Mouse (Mus musculus) CH12.LX (cell line): ENCODE measurements at regions not wholly inside any gene's neighbourhood (a gene's known extent, or its start where the extent isn't known, plus 50 kb on each side); places are given as distances from the start of the nearest gene placed in this dataset.

Source experiments
- DNase-seq: peaks from one replicate; pipeline ENCODE4 v3.0.0-alpha.2; 2013; ENCODE audit errors: extremely low read depth
- H3K27ac ChIP-seq: 2 replicates; pipeline ENCODE4 v1.5.1; 2012; ENCODE audit warnings: low read depth, mild to moderate bottlenecking, control low read depth, moderate library complexity; ENCODE audit not compliant: insufficient read depth
- H3K27me3 ChIP-seq: replicated peaks from 2 replicates; pipeline ENCODE3; 2012; ENCODE audit warnings: inconsistent platforms
- H3K36me3 ChIP-seq, 2 experiments: replicated peaks in 1 of 2; 2 replicates each; pipeline versions ENCODE3 to v1.6.1; 2012; ENCODE audit warnings: inconsistent platforms in 1 of 2, low read length in 1 of 2, mild to moderate bottlenecking in 1 of 2, mixed read lengths in 1 of 2, moderate library complexity in 1 of 2; ENCODE audit not compliant: control insufficient read depth in 1 of 2, insufficient read depth in 1 of 2
- H3K4me1 ChIP-seq, 2 experiments: 2 replicates each; pipeline ENCODE4 v1.6.1; 2012; ENCODE audit warnings: inconsistent platforms in 1 of 2, moderate library complexity in 1 of 2; ENCODE audit not compliant: insufficient read depth in 2 of 2, control insufficient read depth in 1 of 2
- H3K4me2 ChIP-seq: 2 replicates; pipeline ENCODE4 v1.6.1; 2012; ENCODE audit warnings: low read depth, mild to moderate bottlenecking, control low read depth; ENCODE audit not compliant: poor library complexity, insufficient read depth, severe bottlenecking
- H3K4me3 ChIP-seq, 3 experiments: fragments of 150-350 bp in 1 of 3; sonication (generic) in 1 of 3; replicated peaks in 1 of 3; 2 replicates each; pipeline versions ENCODE3 to v1.5.1; 2011 to 2012; ENCODE audit warnings: low read depth in 2 of 3, low read length in 2 of 3, mild to moderate bottlenecking in 2 of 3, moderate library complexity in 2 of 3, control low read depth in 1 of 3, improper control_type of control experiment in 1 of 3, inconsistent platforms in 1 of 3, mixed read lengths in 1 of 3; ENCODE audit not compliant: poor library complexity in 1 of 3
- H3K79me2 ChIP-seq: replicated peaks from 2 replicates; pipeline ENCODE4 v1.6.1; 2012; ENCODE audit warnings: mild to moderate bottlenecking, moderate library complexity; ENCODE audit not compliant: control insufficient read depth, poor library complexity, insufficient read depth, severe bottlenecking; ENCODE audit errors: extremely low read depth
- H3K9ac ChIP-seq: 2 replicates; pipeline ENCODE4 v1.6.1; 2012; ENCODE audit warnings: low read depth, mild to moderate bottlenecking, control low read depth, moderate library complexity; ENCODE audit not compliant: insufficient read depth
- H3K9me3 ChIP-seq: replicated peaks from 2 replicates; pipeline ENCODE3; 2012; ENCODE audit warnings: low read length, inconsistent platforms, mixed read lengths
- BHLHE40 ChIP-seq: IDR thresholded peaks from 2 replicates; pipeline ENCODE4 v1.6.1; 2011; ENCODE audit warnings: mild to moderate bottlenecking, low read depth, low read length, improper control_type of control experiment
- CHD2 ChIP-seq: IDR thresholded peaks from 2 replicates; pipeline ENCODE4 v1.6.1; 2011; ENCODE audit warnings: low read length, improper control_type of control experiment
- E2F4 ChIP-seq: IDR thresholded peaks from 2 replicates; pipeline ENCODE4 v1.6.1; 2011; ENCODE audit warnings: low read depth, low read length, improper control_type of control experiment; ENCODE audit not compliant: insufficient replicate concordance
- ELF1 ChIP-seq: IDR thresholded peaks from 2 replicates; pipeline ENCODE4 v1.6.1; 2014; ENCODE audit warnings: low read depth, mild to moderate bottlenecking, inconsistent platforms, low read length, improper control_type of control experiment
- EP300 ChIP-seq: IDR thresholded peaks from 2 replicates; pipeline ENCODE4 v1.6.1; 2011; ENCODE audit warnings: low read length, improper control_type of control experiment
- ETS1 ChIP-seq: conservative IDR thresholded peaks from 2 replicates; pipeline ENCODE4 v1.6.1; 2012; ENCODE audit warnings: low read depth, mild to moderate bottlenecking, inconsistent platforms, low read length, improper control_type of control experiment, moderate library complexity
- IRF4 ChIP-seq: IDR thresholded peaks from 2 replicates; pipeline ENCODE4 v1.6.1; 2014; ENCODE audit warnings: low read depth, mild to moderate bottlenecking, inconsistent platforms, low read length, improper control_type of control experiment
- MAFK ChIP-seq: IDR thresholded peaks from 2 replicates; pipeline ENCODE4 v1.6.1; 2011; ENCODE audit warnings: low read length, improper control_type of control experiment; ENCODE audit not compliant: insufficient replicate concordance
- MAX ChIP-seq: IDR thresholded peaks from 2 replicates; pipeline ENCODE4 v1.6.1; 2011; ENCODE audit warnings: low read length, improper control_type of control experiment
- MAZ ChIP-seq: IDR thresholded peaks from 2 replicates; pipeline ENCODE4 v1.6.1; 2012; ENCODE audit warnings: low read depth, mild to moderate bottlenecking, inconsistent platforms, low read length, improper control_type of control experiment, moderate library complexity
- MEF2A ChIP-seq: IDR thresholded peaks from 2 replicates; pipeline ENCODE4 v1.6.1; 2014; ENCODE audit warnings: low read depth, mild to moderate bottlenecking, inconsistent platforms, low read length, improper control_type of control experiment, borderline replicate concordance
- MYC ChIP-seq: IDR thresholded peaks from 2 replicates; pipeline ENCODE4 v1.6.1; 2011; ENCODE audit warnings: low read depth, mild to moderate bottlenecking, improper control_type of control experiment, low read length
- NELFE ChIP-seq: IDR thresholded peaks from 2 replicates; pipeline ENCODE4 v1.6.1; 2011; ENCODE audit warnings: low read depth, low read length, improper control_type of control experiment
- NRF1 ChIP-seq: IDR thresholded peaks from 2 replicates; pipeline ENCODE4 v1.6.1; 2014; ENCODE audit warnings: low read depth, mild to moderate bottlenecking, inconsistent platforms, low read length, improper control_type of control experiment, moderate library complexity
- POLR2A ChIP-seq: IDR thresholded peaks from 2 replicates; pipeline ENCODE4 v1.6.1; 2011; ENCODE audit warnings: low read depth, mild to moderate bottlenecking, improper control_type of control experiment, low read length
- POLR2AphosphoS2 ChIP-seq: IDR thresholded peaks from 2 replicates; pipeline ENCODE4 v1.6.1; 2011; ENCODE audit warnings: low read depth, low read length, improper control_type of control experiment
- RAD21 ChIP-seq: IDR thresholded peaks from 2 replicates; pipeline ENCODE4 v1.6.1; 2011; ENCODE audit warnings: low read depth, mild to moderate bottlenecking, low read length, improper control_type of control experiment, moderate library complexity
- SIN3A ChIP-seq: IDR thresholded peaks from 2 replicates; pipeline ENCODE4 v1.6.1; 2012; ENCODE audit warnings: low read length, improper control_type of control experiment, inconsistent platforms
- SMC3 ChIP-seq: IDR thresholded peaks from 2 replicates; pipeline ENCODE4 v1.6.1; 2011; ENCODE audit warnings: low read depth, low read length, improper control_type of control experiment
- TBP ChIP-seq: conservative IDR thresholded peaks from 2 replicates; pipeline ENCODE4 v1.6.1; 2011; ENCODE audit warnings: low read depth, low read length, improper control_type of control experiment
- TCF12 ChIP-seq: IDR thresholded peaks from 2 replicates; pipeline ENCODE4 v1.6.1; 2014; ENCODE audit warnings: low read depth, mild to moderate bottlenecking, inconsistent platforms, low read length, improper control_type of control experiment
- UBTF ChIP-seq: IDR thresholded peaks from 2 replicates; pipeline ENCODE4 v1.6.1; 2012; ENCODE audit warnings: low read depth, mild to moderate bottlenecking, inconsistent platforms, low read length, improper control_type of control experiment, moderate library complexity
- USF2 ChIP-seq: conservative IDR thresholded peaks from 2 replicates; pipeline ENCODE4 v1.6.1; 2011; ENCODE audit warnings: low read depth, low read length, improper control_type of control experiment
- ZKSCAN1 ChIP-seq: IDR thresholded peaks from 2 replicates; pipeline ENCODE4 v1.6.1; 2012; ENCODE audit warnings: low read depth, inconsistent platforms, low read length, improper control_type of control experiment, borderline replicate concordance
- ZMIZ1 ChIP-seq: IDR thresholded peaks from 2 replicates; pipeline ENCODE4 v1.6.1; 2012; ENCODE audit warnings: low read depth, mild to moderate bottlenecking, inconsistent platforms, low read length, improper control_type of control experiment
- ZNF384 ChIP-seq: IDR thresholded peaks from 2 replicates; pipeline ENCODE4 v1.6.1; 2012; ENCODE audit warnings: low read depth, low read length, improper control_type of control experiment, inconsistent platforms
- dilution Hi-C: fragments of 300-500 bp; cut with MboI; formaldehyde crosslinking; loops from 2 replicates; pipeline ENCODE4 v1.14.3; 2020; ENCODE audit warnings: low sequenced_read_pairs; ENCODE audit not compliant: extremely low pct_unique_long_range_greater_than_20kb, extremely low pct_ligation_motif_present
- in situ Hi-C: fragments of 300-500 bp; cut with MboI; formaldehyde crosslinking; loops from 3 replicates; pipeline ENCODE4 v1.14.3; 2019; ENCODE audit warnings: low sequenced_read_pairs, low pct_ligation_motif_present, low pct_unique_long_range_greater_than_20kb, mixed read lengths

- Histone ChIP-seq H3K4me1 (no peaks in the 10 kb centered on the region), H3K9me3 (no peaks in the 10 kb centered on the region), H3K4me2 (no peak overlapping the region), H3K36me3 (no peaks in the 10 kb centered on the region), H3K27me3 (peaks cover 6% of the 10 kb centered on the region), H3K27ac (no peak overlapping the region), H3K9ac (no peak overlapping the region), H3K4me3 (no peak overlapping the region)
- in situ Hi-C loops = no loop called here
- no peak for DNase-seq
- dilution Hi-C loops = no loop called here
- TF ChIP-seq RAD21 = no peak
- no peak for TF ChIP-seq MYC
- TF ChIP-seq NRF1 = no peak
- TF ChIP-seq EP300 = no peak
- TF ChIP-seq IRF4 = no peak
- no peak for TF ChIP-seq USF2
- no peak for TF ChIP-seq ETS1
- TF ChIP-seq ZKSCAN1 = no peak
- TF ChIP-seq MAFK = no peak
- no peak for TF ChIP-seq CHD2
- no peak for TF ChIP-seq NELFE
- no peak for TF ChIP-seq SIN3A
- no peak for TF ChIP-seq ZNF384
- TF ChIP-seq MAZ = no peak
- TF ChIP-seq, all 38 proteins: peak for 0
- H3K79me2 ChIP-seq = no peaks in the 10 kb centered on the region
Observed at GRCm38 (mm10) chr16:57947309-57947708, 192.8 kb upstream of the Col8a1 start.

DNA sequence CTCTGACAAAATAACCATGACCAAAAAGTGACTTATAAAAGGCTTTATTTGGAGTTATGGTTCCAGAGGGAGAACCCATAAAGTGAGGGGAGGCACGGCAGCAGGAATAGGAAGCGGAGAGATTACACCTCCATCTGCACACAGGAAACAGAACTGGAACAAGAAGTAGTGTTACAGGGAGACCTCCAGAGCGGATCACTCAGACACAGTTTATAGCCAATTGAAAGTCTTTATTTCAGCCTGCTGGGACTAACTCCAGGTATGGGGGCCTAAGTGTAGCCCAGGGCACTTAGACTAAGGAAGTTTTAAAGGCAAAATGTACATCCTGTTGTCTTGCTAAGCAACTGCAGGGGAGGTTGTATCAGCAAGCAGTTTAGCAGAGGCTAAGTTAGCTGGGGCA, 195.1 kb upstream of the Col8a1 start:
- dilution Hi-C loops (no loop called here), in situ Hi-C loops (no loop called here)
- Histone ChIP-seq H3K79me2 (no peaks in the 10 kb centered on the region), H3K4me1 (no peaks in the 10 kb centered on the region), H3K4me2 (no peak overlapping the region), H3K36me3 (no peaks in the 10 kb centered on the region), H3K9ac (no peak overlapping the region), H3K4me3 (no peak overlapping the region), H3K27me3 (peaks cover 3% of the 10 kb centered on the region), H3K27ac (no peak overlapping the region), H3K9me3 (no peaks in the 10 kb centered on the region)
- TF ChIP-seq ZMIZ1 (no peak), UBTF (no peak), TBP (no peak), CHD2 (no peak), SMC3 (no peak), USF2 (no peak), MEF2A (no peak), MAX (no peak), POLR2AphosphoS2 (no peak), TCF12 (no peak), NRF1 (no peak), ELF1 (no peak), BHLHE40 (no peak), E2F4 (no peak), POLR2A (no peak), MYC (no peak)
- DNase-seq = no peak
